Mouse (Mus musculus): ENCODE data around the gene Rlf. TPM values are rescaled to one million over a fixed set of nuclear protein-coding genes. Genes with fewer than 3 reads are reported as not detected.
"Not testable (repeated sequence)": the region's sequence is repeated elsewhere in the genome, so short reads cannot be mapped to it uniquely, and the experiment has no call there.

The Rlf gene
- polyA plus RNA-seq, 1 experiment: 2.7 TPM

- TF ChIP-seq POLR2A (IDR thresholded peaks at IDR 0.05; ENCODE audit: low read depth, low read length) (no peak), CTCF (conservative IDR thresholded peaks at IDR 0.05; ENCODE audit: insufficient read depth, insufficient read length, low read depth, low read length) (no peak)
- WGBS: 59% methylated on average over 2 of the region's 2 CpGs
- H3K27ac ChIP-seq (ENCODE audit: insufficient read depth, low read depth, low read length): peak overlapping the region; percentile 46
- peaks cover 13% of the 10 kb centered on the region; the same call in 1 of the 2 replicates for H3K36me3 ChIP-seq (ENCODE audit: control insufficient read depth, insufficient read depth, low read length)
- H3K27me3 ChIP-seq (replicated peaks; ENCODE audit: control insufficient read depth, insufficient read depth, low read length): no peaks in the 10 kb centered on the region
- peaks cover 18% of the 10 kb centered on the region; the same call in 1 of the 2 replicates for H3K4me1 ChIP-seq (ENCODE audit: control insufficient read depth, insufficient read depth, low read length)
- no peak overlapping the region for H3K4me3 ChIP-seq (ENCODE audit: insufficient read depth, low read depth, low read length)
- DNase-seq: peak; percentile 76
Measured at GRCm38 (mm10) chr4:121167656-121168055, 47.2 kb downstream of the Rlf start.

GRCm38 (mm10) chr4:121166697-121167096 is 48.2 kb downstream of the Rlf start:
- DNase-seq; H3K4me3 ChIP-seq (ENCODE audit: insufficient read depth, low read depth, low read length); H3K27ac ChIP-seq (ENCODE audit: insufficient read depth, low read depth, low read length); H3K27me3 ChIP-seq (replicated peaks; ENCODE audit: control insufficient read depth, insufficient read depth, low read length): not testable (repeated sequence)
- peaks cover 18% of the 10 kb centered on the region; the same call in 1 of the 2 replicates for H3K4me1 ChIP-seq (ENCODE audit: control insufficient read depth, insufficient read depth, low read length)
- 43% methylated on average over 4 of the region's 5 CpGs for WGBS
- H3K36me3 ChIP-seq (ENCODE audit: control insufficient read depth, insufficient read depth, low read length): peaks cover 12% of the 10 kb centered on the region

GRCm38 (mm10) chr4:121163501-121164030 is 51.3 kb downstream of the Rlf start:
- DNase-seq: peak; percentile 65
- H3K4me3 ChIP-seq (ENCODE audit: insufficient read depth, low read depth, low read length): no peak overlapping the region
- peaks cover 5% of the 10 kb centered on the region for H3K36me3 ChIP-seq (ENCODE audit: control insufficient read depth, insufficient read depth, low read length)
- WGBS: 67% methylated on average over 2 of the region's 2 CpGs
- H3K27ac ChIP-seq (ENCODE audit: insufficient read depth, low read depth, low read length): peak overlapping the region; percentile 90
- TF ChIP-seq POLR2A (IDR thresholded peaks at IDR 0.05; ENCODE audit: low read depth, low read length) (no peak), CTCF (conservative IDR thresholded peaks at IDR 0.05; ENCODE audit: insufficient read depth, insufficient read length, low read depth, low read length) (no peak)
- H3K4me1 ChIP-seq (ENCODE audit: control insufficient read depth, insufficient read depth, low read length): peaks cover 15% of the 10 kb centered on the region; the same call in 1 of the 2 replicates
- no peaks in the 10 kb centered on the region for H3K27me3 ChIP-seq (replicated peaks; ENCODE audit: control insufficient read depth, insufficient read depth, low read length)

DNA sequence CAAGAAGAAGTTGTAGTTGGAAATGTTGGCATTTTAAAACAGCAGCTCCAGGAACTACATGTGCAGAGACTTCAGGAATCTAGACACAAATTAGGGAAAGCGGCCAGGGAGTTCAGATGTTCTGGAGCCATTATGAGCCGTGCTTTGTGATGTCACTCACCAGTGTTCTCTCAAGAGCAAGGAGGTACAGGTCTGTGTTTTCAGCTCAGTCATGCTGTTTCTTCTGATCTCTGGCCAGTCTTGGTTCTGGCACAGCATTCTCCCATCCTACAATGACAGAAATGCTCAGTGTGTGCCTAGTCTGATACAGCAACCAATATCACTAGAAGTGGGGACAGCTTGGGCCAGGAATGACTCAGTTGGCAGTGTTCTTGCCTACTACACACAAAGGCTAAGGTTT is 105.8 kb downstream of the Rlf start, which contains the start of gene Tmco2:
Gene Tmco2, minus strand, starts transcription at position 101 of the 400 bp plus-strand sequence.
- DNase-seq: no peak
- Histone ChIP-seq H3K36me3 (ENCODE audit: control insufficient read depth, insufficient read depth, low read length) (no peaks in the 10 kb centered on the region), H3K4me1 (ENCODE audit: control insufficient read depth, insufficient read depth, low read length) (no peaks in the 10 kb centered on the region), H3K27me3 (replicated peaks; ENCODE audit: control insufficient read depth, insufficient read depth, low read length) (no peaks in the 10 kb centered on the region), H3K27ac (ENCODE audit: insufficient read depth, low read depth, low read length) (no peak within 1 kb of the TSS), H3K4me3 (ENCODE audit: insufficient read depth, low read depth, low read length) (no peak within 1 kb of the TSS)
- no peak for TF ChIP-seq POLR2A (IDR thresholded peaks at IDR 0.05; ENCODE audit: low read depth, low read length)
- no peak for TF ChIP-seq CTCF (conservative IDR thresholded peaks at IDR 0.05; ENCODE audit: insufficient read depth, insufficient read length, low read depth, low read length)
- 92% methylated on average over 2 of the region's 2 CpGs for WGBS

DNA sequence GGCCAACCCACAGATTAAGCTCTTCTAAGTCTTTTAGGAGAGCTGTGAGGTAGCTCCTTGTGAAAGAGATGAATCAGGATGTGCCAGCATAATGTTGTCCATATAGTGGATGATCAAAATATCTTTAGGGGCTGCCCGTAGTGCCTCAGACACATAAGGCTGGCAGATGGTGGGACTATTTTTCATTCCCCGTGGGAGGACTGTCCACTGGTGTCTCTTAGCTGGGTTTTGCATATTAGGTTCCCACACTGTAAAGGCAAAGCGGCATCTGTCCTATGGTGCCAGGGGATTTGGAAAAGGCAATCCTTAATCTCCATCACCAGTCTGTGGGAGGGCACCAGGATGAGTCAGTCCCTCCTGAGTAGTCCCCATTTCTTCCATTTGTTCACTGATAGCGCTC is 111.6 kb downstream of the Rlf start:
- TF ChIP-seq POLR2A (IDR thresholded peaks at IDR 0.05; ENCODE audit: low read depth, low read length) (no peak), CTCF (conservative IDR thresholded peaks at IDR 0.05; ENCODE audit: insufficient read depth, insufficient read length, low read depth, low read length) (no peak)
- peaks cover 2% of the 10 kb centered on the region; the same call in 1 of the 2 replicates for H3K4me1 ChIP-seq (ENCODE audit: control insufficient read depth, insufficient read depth, low read length)
- H3K36me3 ChIP-seq (ENCODE audit: control insufficient read depth, insufficient read depth, low read length): no peaks in the 10 kb centered on the region
- WGBS: 83% methylated on average over 4 of the region's 4 CpGs
- no peak overlapping the region for H3K27ac ChIP-seq (ENCODE audit: insufficient read depth, low read depth, low read length)
- no peak overlapping the region for H3K4me3 ChIP-seq (ENCODE audit: insufficient read depth, low read depth, low read length)
- no peaks in the 10 kb centered on the region for H3K27me3 ChIP-seq (replicated peaks; ENCODE audit: control insufficient read depth, insufficient read depth, low read length)
- DNase-seq: no peak

DNA sequence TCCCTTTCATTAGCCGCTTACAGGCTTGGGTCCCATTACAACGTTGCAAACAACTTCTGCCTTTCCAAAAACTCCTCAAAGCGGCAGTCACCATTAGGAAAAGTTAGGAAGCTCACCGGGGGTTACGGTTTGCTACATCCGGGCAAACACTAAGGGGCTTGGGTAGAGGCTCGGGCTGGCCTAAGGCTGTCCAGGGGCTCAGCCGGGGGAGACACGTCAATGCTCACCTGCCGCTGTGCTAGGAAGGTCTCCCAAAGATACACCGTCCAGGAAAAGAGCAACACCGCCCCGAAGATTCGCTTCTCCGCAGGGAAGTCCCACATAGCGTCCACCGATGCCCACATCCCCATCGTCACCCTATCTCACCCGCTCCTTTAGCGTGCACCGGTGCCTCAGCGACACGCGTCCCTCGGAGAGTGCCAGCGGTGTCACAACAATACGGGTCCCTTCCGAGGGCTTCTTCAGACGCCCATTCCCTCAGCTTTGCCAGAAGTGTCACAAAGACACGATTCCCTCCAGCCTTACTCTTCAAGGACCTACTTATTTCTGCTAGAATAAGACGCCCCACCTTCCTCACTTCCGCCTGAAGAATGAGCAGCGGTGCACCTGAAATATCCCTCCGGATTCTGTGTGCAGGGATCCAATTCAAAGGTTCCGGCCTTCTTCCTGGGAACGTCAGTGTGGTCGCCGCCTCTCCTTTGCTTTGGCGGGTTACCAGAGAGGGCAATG is 117.1 kb downstream of the Rlf start, which contains the start of gene Zmpste24:
Gene Zmpste24, minus strand, starts transcription at position 592 of the 729 bp plus-strand sequence.
- peak within 1 kb of the TSS; percentile 85 for H3K4me3 ChIP-seq (ENCODE audit: insufficient read depth, low read depth, low read length)
- H3K4me1 ChIP-seq (ENCODE audit: control insufficient read depth, insufficient read depth, low read length): peaks cover 6% of the 10 kb centered on the region; the same call in 1 of the 2 replicates
- H3K27me3 ChIP-seq (replicated peaks; ENCODE audit: control insufficient read depth, insufficient read depth, low read length): no peaks in the 10 kb centered on the region
- WGBS: under 1% methylated on average over 39 of the region's 39 CpGs
- 0 out of 2 replicates have a peak, but pooled peaks cover 2% of the 10 kb centered on the region for H3K36me3 ChIP-seq (ENCODE audit: control insufficient read depth, insufficient read depth, low read length)
- no peak within 1 kb of the TSS; the same call in 1 of the 2 replicates for H3K27ac ChIP-seq (ENCODE audit: insufficient read depth, low read depth, low read length)
- DNase-seq: peak; percentile 90
- TF ChIP-seq CTCF (conservative IDR thresholded peaks at IDR 0.05; ENCODE audit: insufficient read depth, insufficient read length, low read depth, low read length): no peak
- TF ChIP-seq POLR2A (IDR thresholded peaks at IDR 0.05; ENCODE audit: low read depth, low read length): no peak

Other genes with a start within 250 kb of the Rlf start
- gene Smap2, start 197.8 kb downstream of the Rlf start, polyA plus RNA-seq (2012; rRNA removed): 20.5 and 27.3 TPM in 2 replicates
- not detected in 2 replicates for gene Col9a2, start 175.7 kb downstream of the Rlf start, polyA plus RNA-seq (2012; rRNA removed)
- gene Zmpste24, start 116.8 kb downstream of the Rlf start, polyA plus RNA-seq (2012; rRNA removed): 43.5 and 45.7 TPM in 2 replicates
- 0.14 TPM in 1 of 2 replicates, not detected in the other for gene Tmco2, start 105.9 kb downstream of the Rlf start, polyA plus RNA-seq (2012; rRNA removed)
- not detected in 2 replicates for gene Gm12888, start 109.8 kb upstream of the Rlf start, polyA plus RNA-seq (2012; rRNA removed)
- gene Gm12886, start 208.0 kb upstream of the Rlf start, polyA plus RNA-seq (2012; rRNA removed): not detected in 2 replicates